Mouse (Mus musculus) telencephalon, adult 2 months (tissue): ENCODE results near the gene Gm6465.
"Not testable (repeated sequence)": the region's sequence is repeated elsewhere in the genome, so short reads cannot be mapped to it uniquely, and the experiment has no call there.

ENCODE experiments used
- DNase-seq: peaks from one replicate; pipeline ENCODE4 v3.0.0-alpha.2; 2011; ENCODE audit warnings: low read depth, low spot score

The Gm6465 gene

GRCm38 (mm10) chr5:11845239-11845638 is at the start of gene Gm6465:
Gene Gm6465 (plus strand): TSS chr5:11845539.
- not testable (repeated sequence) for DNase-seq

DNA sequence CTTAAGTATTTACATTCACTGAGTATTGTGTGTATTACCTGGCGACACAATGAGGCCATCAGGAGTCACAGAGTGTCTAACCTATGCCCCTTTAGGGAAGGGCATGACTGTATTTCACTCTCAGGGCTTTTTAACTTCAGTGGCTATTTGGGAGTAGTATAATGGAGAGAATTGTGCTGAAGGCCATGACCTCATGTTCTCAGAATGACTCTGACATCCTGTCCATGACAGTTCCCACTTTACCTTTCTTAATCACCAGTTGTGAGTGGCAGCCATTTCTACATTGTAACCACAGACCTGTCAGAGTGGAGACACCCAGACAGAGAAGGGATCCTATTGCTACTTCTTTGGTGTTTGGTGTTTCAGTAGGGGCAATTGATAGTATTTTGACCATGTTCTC is 485 bp downstream of the Gm6465 start:
- not testable (repeated sequence) for DNase-seq

DNA sequence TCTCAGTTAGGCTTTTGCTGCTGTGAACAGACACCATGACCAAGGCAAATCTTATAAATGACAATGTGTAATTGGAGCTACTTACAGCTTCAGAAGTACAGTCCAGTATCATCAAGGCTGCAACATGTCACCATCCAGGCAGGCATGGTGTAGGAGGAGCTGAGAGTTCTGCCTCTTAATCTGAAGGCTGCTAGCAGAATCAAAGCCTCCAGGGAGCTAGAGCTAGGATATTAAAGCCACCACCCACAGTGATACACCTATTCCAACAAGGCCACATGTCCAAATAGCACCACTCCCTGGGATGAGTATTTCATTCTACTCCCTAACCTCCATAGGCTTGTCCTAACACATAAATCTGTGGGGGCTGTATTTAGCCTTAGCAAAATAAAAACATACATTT is 12.6 kb downstream of the Gm6465 start:
- not testable (repeated sequence) for DNase-seq
